Mouse (Mus musculus): ENCODE data around the gene Usp17ld.
"Not testable (repeated sequence)": the region's sequence is repeated elsewhere in the genome, so short reads cannot be mapped to it uniquely, and the experiment has no call there.

The Usp17ld gene

GRCm38 (mm10) chr7:103252405-103252804, at the start of gene Usp17ld:
TSS of gene Usp17ld (minus strand) at chr7:103252505.
- DNase-seq = not testable (repeated sequence)

GRCm38 (mm10) chr7:103216696-103217095, 35.6 kb downstream of the Usp17ld start, which contains the start of gene Olfr594:
TSS of gene Olfr594 (plus strand) at chr7:103216996.
- DNase-seq = no peak

DNA sequence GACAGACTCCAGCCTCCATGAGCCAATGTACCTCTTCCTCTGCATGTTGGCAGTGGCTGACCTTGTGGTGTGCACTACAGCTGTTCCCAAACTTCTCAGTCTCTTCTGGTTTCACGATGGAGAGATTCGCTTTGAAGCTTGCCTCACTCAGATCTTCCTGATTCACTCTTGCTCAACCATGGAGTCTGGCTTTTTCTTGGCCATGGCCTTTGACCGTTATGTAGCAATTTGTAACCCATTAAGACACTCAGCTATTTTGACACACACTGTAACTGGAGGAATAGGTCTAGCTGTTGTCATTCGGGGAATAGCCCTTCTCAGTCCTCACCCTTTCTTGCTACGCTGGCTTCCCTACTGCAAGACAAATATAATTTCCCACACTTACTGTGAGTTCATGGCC, 40.3 kb downstream of the Usp17ld start:
- DNase-seq = not testable (repeated sequence)

- DNase-seq = no peak
These were observed 40.7 kb downstream of the Usp17ld start, which contains the start of gene Olfr593 for GRCm38 (mm10) chr7:103211562-103211961. TSS of gene Olfr593 (plus strand) at chr7:103211862.
